Mouse (Mus musculus) G1E (cell line): ENCODE measurements around the gene Stag3.

ENCODE experiments used
- CTCF ChIP-seq: IDR thresholded peaks from 2 replicates; pipeline ENCODE4 v1.5.1; 2012; ENCODE audit warnings: low read depth, low read length, inconsistent platforms, mixed read lengths
- GATA1 ChIP-seq: IDR thresholded peaks from 2 replicates; pipeline ENCODE4 v1.6.1; 2012; ENCODE audit warnings: borderline replicate concordance, low read length, inconsistent platforms, mixed read lengths
- GATA2 ChIP-seq: IDR thresholded peaks from 2 replicates; pipeline ENCODE4 v1.6.1; 2012; ENCODE audit warnings: low read depth, low read length, inconsistent platforms, borderline replicate concordance
- POLR2AphosphoS5 ChIP-seq: IDR thresholded peaks from 2 replicates; pipeline ENCODE4 v1.6.1; 2012; ENCODE audit warnings: low read depth, low read length, inconsistent platforms; ENCODE audit not compliant: insufficient replicate concordance
- TAL1 ChIP-seq: conservative IDR thresholded peaks from 2 replicates; pipeline ENCODE4 v1.6.1; 2012; ENCODE audit warnings: low read depth, low read length, inconsistent platforms, mixed read lengths

GRCm38 (mm10) chr5:138234224-138234623, 45.8 kb upstream of the Stag3 start:
- no peak for TF ChIP-seq CTCF
- no peak for TF ChIP-seq GATA1
- no peak for TF ChIP-seq TAL1
- no peak for TF ChIP-seq POLR2AphosphoS5
- TF ChIP-seq GATA2, result no peak
